Mouse (Mus musculus): ENCODE measurements around the gene Prmt9. TPM values are rescaled to one million over a fixed set of nuclear protein-coding genes. Genes with fewer than 3 reads are reported as not detected.
A peak's percentile ranks its signal among the peaks of the same experiment; 100 is the strongest.

The Prmt9 gene
- total RNA-seq (2022), result 10 to 100 TPM; 19.0 to 22.5 (median 20.2) TPM

DNA sequence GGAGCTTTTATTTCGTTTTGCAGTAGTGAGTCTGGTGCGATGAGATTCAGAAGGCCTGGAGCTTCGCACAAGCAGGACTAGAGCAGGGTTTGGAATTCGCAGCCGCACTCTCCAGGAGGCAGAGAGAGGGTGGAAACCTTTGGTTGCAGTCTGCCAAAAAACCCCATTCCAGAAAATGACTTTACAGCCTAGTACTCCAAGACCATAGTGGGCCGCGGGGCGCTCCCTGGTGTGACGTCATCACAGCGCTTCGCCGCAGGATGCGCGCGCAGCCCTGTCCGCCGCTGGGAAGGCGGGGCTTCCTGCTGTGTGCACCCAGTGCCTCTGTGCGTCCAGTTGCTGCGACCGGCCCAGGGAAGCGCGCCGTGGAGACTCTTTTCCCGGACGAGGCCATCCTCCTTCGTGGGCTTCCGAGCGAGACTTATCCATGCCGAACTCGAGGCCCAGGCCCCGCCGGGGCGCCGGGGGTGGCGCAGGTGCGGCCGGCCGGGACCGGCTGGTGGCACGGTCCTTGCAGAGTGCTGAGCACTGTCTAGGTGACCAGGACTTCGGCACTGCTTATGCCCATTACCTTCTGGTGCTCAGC lies at the start of gene Prmt9:
TSS of gene Prmt9 (plus strand) at position 277 of the 586 bp plus-strand sequence.
- peak; percentile 87 to 88 for DNase-seq (ENCODE audit: low spot score in 2 of 2)

DNA sequence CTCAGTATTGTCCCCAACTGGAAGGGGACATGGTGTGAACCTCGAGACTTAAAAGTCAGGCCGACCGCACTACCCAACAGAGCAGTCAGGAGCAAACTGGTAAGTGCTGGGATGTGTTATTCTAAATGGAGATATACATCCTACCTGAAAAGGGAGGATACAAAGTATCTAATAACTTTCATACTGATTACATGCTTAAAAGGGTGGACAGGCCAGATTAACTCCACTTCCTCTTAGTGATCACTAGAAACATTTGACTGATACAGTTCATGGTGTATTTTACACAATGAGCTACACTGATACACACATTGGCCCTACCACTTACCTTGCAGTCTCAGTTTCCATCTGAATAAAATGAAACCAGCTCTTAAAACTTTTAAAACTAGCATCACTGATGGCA lies 48.9 kb upstream of the Prmt9 start:
- DNase-seq (ENCODE audit: low spot score in 2 of 2), result no peak

DNA sequence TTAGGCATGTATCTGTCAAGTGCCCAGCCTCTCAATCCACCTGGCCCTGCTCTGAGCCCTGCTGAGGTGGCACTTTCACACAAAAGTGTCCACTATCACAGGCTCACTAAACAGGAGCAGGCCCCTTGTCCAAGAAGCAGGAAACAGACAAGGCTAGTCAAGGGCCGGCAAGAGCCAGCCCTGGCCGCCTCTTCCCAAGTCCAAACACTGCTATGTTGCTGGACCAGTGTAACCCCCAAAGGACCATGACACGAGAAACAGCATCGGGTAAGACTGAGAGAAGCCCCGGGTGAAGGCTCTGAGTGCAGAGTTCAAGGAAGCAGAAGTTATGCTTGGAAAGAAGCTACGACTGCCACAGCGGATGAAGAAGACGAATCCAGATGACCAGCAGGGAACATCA lies 48.1 kb upstream of the Prmt9 start:
- no peak for DNase-seq (ENCODE audit: low spot score in 2 of 2)

DNA sequence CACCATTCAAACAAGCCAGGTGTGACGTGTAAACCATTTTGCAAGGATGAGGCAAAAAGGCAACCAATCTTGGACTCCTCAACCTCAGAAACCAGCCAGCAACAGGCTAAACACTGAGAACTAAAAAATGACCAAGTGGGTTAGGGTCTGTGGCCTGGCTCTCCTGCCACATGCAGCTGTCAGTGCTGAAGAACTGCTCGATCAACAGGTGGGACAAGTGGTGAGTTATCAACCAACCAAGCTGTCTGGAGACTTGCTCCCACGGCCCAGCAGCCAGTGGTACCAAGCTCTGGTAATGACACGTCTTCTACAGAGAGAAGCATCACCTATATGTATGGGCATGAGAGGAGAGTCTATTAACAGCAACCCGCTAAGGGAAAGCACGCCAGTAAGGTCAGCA lies 46.6 kb upstream of the Prmt9 start:
- DNase-seq (ENCODE audit: low spot score in 2 of 2), result no peak

DNA sequence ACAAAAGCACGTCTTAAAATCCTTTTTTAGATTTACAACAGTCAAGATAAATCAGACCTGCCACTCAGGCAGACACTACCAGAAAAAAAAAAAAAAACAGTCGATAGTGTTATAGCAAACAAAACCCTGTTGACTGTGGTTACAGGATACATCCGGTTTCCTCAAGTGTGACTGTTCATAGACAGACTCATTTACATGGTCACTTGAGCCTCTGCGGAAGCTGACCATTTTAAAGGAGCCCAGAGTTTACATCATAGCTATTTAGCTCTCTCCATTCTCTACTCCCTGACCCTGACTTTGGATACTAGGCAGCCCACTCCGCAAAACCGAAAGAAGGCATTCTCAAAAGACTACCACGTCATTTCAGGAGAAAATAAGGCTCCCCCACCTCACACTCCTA lies 42.7 kb upstream of the Prmt9 start:
- DNase-seq (ENCODE audit: low spot score in 2 of 2), result no peak

DNA sequence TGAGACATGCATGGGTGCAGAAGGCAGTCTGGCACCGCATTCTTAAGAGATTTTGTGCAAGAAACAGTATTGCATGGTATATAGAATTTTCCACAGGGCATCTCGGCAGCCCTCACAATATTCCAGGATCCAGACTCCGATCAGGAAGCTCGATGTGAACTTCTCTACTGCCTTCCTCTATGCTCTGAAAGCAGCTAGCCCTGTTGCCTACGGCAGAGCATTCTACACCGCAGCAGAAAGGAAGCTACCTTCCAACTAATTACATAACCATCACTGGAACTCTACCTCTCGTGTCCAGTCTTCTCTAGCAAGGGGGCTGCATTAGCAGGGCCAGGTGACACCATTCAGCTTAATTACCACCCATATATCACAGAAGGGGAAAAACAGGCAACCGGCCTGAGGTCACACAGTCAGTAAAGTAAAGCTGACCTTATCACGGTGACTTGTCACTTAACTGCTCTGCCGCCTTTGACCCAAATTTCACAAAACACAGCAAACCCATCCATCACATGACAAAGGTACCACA lies 41.6 kb upstream of the Prmt9 start:
- no peak for DNase-seq (ENCODE audit: low spot score in 2 of 2)

DNA sequence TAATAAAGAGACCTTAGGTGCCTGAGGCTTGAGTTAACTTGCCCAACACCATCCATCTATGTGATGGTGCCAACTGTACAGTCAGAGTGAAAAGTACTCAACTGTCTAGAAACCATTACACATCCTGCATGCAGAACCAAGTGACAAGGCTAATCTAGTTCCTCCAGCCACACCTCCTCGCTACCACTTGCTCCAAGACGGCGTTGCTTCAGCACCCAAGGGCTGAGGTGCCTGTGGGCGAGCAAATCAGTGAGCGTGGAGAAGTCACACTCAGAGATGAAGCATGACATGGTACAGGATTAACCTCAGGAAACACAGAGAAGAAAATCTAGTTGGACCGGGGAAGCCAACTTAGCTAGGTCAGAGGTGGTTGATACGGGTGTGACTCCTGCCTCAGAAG lies 40.2 kb upstream of the Prmt9 start:
- no peak for DNase-seq (ENCODE audit: low spot score in 2 of 2)

DNA sequence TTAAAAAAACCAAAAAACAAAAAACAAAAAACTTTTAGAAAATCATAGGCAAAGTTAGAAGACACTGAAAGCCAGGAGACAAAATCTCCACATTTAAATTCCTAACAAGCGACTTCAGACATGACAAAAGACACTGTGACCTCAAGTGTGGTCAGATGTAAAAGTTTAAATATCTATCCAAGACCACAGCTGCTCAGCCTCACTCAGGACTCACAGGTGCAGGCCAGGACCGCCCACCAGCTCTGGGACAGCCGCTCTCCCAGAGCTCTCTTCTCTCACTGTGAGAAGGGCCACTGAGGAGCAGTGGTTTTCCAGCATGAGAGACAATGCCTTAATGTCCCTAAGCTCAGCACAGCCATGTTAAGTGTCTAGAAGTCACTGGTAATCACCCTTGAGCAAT lies 38.8 kb upstream of the Prmt9 start:
- no peak for DNase-seq (ENCODE audit: low spot score in 2 of 2)

DNA sequence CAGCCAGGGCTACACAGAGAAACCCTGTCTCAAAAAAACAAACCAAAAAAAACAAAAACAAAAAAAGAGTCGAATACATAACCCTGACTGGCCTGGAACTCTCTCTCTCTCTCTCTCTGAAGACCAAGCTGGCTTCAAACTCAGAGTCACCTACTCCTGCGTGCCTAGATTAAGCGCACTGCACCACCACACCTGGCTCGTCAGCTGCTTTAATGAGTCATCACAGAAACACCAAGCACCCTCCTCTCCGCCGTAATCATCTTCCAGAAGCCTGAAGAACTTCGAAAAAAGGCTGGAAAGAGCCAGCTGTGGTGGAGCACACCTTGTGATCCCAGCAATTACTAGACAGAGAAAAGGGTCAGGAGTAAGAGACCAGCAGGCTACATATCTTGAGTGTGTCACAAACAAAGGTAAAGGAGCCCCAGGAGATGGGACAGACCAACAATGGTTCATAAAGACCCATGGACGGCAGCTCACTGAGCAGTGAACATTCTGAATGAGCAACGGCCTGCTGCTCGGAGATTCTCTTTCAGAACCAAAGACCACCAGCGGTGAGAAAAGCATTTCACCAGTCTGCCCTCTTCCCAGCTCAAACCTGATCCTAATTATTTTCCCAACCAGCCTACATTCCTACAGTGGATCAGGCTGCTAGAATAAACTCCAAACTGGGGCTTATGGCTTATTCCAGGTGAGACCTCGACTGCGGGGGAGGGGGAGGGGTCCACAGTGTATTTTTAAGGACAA lies 37.3 kb upstream of the Prmt9 start:
- no peak for DNase-seq (ENCODE audit: low spot score in 2 of 2)

DNA sequence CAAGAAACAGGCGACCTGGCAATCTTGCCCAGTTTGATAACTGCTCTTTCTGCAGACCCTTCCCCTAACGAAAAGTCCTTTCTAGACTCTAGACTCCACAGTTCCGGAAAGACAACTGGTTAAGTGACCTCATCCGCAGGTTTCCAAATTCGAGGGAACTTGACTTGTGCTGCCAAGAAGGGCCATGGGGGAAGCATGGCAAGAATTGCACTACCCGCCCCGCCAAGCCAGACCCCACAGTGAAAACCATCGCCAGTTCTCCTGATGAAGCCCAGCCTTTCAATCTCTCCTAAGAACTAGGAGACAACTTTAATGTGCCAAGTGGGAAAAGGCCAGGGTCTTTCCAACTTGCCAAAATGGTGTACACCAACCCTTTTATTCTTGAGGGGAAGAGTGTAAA lies 34.0 kb upstream of the Prmt9 start:
- DNase-seq (ENCODE audit: low spot score in 2 of 2), result no peak

DNA sequence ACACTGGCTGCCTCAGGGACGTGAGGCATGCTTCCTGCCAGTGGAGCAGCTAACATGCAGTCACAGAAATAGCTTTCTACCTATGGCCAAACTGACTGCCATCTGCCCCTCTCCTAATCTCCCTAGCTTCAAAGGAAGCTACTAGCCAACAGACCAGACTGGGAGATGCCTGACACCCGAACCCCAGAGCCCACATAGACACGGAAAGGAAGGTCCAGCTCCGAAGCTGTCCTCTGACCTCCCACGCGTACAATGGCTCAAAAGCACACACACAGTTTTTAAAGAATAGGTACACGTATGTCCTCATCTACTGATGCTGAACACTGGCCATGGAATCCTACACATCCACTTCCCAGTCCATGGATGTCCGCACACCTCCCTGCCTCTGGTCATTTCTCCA lies 33.4 kb upstream of the Prmt9 start:
- DNase-seq (ENCODE audit: low spot score in 2 of 2), result no peak

DNA sequence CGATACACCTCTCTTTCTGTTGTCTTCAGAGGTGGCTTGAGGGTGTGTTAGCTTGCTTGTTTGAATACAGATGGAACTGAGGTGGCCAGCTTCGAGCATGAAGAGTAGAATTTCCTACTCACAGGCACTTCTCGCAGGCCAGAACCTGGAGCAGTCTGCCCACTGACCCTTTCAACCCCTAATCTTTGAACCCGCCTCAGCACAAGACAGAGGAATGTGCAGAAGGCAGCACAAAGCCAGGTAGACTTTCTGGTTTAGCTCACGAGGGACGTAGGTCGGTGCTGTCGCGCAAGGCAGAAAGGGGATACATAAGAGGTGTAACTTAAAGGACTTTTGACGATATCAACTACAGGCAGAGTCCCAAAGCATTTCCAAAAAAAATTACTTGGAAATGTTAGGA lies 32.4 kb upstream of the Prmt9 start:
- no peak for DNase-seq (ENCODE audit: low spot score in 2 of 2)

DNA sequence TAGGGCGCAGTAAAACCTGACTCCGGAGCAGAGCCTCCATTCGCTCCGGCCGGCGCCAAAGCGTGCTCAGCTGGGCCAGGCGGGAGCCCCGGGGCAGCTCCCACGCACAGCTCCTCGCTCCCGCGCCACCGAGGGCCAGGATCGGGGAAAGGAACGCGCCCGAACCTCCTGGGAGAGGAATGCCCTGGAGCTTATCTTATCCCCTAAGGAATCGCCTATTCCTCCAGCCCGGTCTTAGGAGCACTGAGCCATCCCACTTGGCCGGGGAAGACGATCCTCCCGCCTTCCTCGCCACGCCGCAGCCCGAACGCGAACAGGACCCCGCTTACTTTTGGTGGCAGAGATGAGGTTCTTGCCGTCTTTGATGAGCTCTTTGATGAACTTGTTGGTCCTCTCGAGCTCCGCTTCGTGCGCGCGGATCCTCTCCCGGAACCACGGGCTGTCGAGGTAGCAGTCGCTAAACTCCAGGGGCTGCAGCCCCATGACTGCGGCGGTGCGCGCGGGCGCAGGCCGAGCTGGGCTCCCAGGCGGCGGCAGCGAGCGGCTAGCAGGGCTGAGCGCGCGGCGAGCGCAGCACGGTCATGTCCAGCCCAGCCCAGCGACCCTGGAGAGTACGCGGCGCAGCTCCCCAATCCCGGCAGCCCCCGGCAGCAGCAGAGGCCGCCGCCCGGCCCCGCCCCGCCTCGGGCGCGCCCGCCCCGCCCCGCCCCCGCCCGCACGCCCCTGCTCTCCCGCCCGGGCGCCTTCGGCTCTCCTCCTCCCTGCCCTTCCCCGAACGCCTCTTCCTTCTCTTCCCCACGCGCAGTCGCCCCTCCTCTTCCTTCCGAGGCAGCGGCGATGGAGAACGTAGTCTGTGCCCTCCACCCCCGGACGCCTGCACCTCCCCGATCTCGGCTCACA lies 31.6 kb upstream of the Prmt9 start, which contains the start of gene Arhgap10:
TSS of gene Arhgap10 (minus strand) at position 653 of the 900 bp plus-strand sequence.
- peak; percentile 29 to 43 for DNase-seq (ENCODE audit: low spot score in 2 of 2)

DNA sequence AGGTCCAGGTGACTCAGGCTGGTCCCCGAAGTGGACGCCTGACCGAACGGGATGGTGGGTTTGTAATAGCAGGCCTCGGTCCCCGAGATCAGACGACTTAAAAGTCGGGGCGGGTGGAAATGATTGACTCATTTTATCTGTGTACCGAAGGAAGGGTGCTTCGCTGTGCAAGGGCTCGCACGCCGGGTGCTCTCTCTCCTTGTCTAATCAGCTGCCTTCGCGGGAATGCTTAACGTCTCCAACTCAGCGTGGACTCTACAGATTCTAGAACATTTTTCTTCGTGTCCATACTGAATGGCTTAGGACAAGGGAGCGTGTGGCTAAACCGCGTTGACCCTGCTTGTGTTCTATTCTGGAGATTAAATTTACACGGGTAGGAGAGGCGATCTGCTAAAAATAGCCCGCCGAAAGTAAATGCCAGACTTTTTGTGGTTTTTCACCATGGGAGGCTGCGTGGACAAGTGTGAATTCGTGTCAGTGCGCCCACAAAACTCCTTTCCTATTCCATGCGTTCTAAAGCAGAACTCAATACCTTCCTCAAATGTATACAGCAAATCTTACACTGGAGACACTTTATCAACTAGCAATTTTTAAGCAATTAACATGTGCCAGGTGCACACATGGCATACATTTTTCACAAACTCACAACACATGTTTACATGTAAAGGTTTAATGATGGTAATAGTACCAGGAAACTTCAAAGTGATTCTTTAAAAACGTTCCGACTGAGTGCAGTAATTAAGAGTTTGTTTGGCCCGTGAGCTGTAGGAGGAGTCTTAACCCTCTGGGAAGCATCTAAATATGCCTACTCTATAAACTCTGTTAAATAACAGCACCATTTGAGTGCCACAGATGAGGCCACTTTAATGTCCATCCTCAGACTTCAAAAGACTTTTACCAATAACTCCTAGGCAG lies 30.7 kb upstream of the Prmt9 start:
- peak; percentile 52 to 53 for DNase-seq (ENCODE audit: low spot score in 2 of 2)

DNA sequence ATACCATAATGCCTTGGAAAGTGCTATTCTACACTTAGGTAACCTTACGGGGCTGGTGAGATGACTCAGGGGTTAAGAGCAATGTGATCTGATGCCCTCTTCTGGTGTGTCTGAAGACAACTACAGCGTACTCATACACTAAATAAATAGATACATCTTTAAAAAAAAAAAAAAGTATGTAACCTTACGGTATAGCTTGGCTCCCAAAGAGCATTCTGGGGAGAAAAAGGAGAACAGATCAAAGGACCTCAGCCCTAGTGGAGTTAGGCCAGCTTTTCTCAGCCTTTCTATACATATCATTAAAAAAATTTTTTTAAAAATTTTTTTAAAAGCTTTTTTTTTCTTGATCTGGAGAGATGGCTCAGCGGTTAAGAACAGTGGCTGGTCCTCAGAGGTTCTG lies 28.6 kb upstream of the Prmt9 start:
- no peak for DNase-seq (ENCODE audit: low spot score in 2 of 2)

DNA sequence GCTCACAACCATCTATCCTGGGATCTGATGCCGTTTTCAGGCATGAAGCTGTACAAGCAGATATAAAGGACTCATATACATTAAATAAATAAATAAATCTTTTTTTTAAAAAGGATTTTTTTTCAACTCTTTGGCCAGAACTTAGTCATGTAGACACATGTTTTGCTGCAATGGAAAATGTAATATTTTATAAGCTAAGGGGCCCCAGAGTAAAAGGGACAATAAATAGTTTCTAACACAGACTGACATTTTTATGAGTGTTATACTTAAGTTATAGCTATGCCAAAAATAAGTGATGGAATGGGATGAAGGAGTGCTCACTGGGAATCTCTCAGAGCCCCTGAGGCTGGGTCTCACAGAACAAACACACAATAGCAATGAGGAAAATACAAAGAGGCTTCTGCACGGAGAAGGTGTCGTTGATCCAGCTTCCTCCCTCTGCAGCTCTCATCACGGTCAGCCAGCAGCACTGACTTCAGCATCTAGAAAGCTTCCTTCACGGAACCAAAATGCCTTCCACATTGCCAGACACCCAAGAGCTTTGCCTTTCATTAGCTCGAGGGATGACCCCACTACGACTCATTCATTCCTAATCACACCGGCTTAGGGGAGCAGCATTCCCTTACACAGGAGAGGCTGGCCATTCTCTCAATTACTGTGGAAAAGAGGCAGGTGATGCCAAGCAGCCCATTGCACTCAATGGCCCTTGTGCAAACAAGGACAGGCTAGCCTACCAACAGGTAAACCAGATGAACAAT lies 28.0 kb upstream of the Prmt9 start:
- DNase-seq (ENCODE audit: low spot score in 2 of 2), result no peak

DNA sequence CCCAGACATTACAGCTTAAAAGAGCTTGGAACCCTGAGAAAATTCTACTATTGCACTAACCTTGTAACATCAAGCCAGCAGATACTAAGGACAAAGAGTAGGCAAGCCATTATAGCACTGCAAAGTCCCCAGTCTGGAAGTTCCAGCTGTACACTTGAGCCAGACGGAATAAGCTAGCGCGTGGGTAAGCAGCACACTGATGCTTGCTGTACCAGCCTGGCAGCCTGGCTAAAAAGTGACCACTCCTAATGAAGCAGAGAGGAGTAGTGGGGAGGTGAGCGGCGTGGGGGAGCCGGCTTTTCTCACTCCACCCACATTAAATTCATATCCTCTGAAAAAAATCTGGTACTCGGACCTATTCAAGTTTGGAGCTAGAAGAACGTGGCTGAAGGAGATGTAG lies 26.2 kb upstream of the Prmt9 start:
- DNase-seq (ENCODE audit: low spot score in 2 of 2), result no peak

DNA sequence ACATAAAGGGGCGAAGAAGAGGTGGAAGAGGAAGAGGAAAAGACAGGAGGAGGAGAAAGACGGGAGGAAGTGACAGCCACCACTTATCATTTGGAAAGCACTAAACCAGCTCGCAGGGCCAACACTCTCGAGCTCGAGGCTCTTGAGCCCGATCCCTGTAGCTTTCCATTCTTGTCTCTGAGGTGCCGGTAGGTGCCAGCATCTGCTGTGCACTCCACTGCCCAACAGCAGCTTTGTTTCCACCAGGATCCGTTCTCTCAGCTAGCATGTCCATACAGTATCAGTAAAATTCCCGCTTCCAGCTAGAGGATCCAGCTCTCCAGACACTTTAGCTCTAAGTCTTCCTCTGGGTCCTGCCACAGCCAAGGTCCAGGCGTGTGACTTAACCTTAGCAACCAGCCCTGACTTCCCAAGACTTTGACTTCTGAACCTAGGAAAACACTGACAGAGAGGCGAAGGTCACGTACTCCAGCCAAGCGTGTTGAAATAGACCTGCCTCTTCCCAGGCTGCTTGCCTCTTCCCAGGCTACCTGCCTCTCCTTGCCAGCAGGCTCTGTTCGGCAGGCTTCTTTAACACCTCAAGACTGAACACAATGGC lies 25.1 kb upstream of the Prmt9 start:
- no peak for DNase-seq (ENCODE audit: low spot score in 2 of 2)

DNA sequence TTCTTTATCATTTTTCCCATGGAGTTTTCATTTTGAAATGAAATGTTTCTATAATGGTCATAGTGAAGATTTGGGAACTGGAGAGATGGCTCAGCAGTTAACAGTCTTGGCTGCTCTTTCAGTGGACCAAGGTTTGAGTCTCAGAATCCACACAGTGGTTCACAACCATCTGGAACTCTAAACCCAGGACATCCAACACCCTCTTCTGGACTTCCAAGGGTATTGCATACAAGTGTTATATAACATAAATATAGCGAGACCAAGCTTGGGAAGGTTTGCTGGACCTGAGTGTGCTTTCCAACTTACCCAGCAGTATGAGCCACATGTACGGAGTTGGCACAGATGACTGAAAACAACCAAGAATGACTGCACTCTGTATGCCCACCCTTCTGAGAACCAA lies 24.3 kb upstream of the Prmt9 start:
- no peak for DNase-seq (ENCODE audit: low spot score in 2 of 2)

DNA sequence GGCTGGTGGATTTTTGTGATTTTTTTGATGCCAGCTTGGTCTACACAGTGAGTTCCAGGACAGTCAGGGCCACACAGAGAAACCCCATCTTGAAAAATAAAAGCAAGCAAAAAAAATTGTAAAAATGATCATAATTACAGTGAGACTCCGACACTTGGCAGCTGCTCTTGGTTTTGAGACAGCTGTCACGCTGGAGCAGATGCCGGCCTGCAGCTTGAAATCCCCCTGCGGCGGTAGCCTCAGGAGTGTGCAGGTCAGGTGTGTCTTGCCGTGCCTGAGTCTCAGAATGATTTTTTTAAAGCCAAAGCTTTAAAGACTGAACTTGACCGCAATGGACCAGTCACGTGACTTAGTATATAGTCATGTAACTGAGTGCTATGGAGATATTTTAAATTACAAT lies 23.1 kb upstream of the Prmt9 start:
- no peak for DNase-seq (ENCODE audit: low spot score in 2 of 2)
